Mouse (Mus musculus) heart, embryonic 16.5 days (tissue): ENCODE measurements around the gene Zfp423. TPM values are rescaled to one million over a fixed set of nuclear protein-coding genes. Genes with fewer than 3 reads are reported as not detected.

Source experiments
- ATAC-seq: fragments of 200-750 bp; cut with Nextera tagmentation; replicated peaks from 2 replicates; pipeline ENCODE4 v1.8.0; 2017; ENCODE audit warnings: moderate number of reproducible peaks; ENCODE audit not compliant: insufficient read depth, low FRiP score; ENCODE audit errors: extremely low read depth
- H3K27ac ChIP-seq: fragments of 300-500 bp; sonication (generic); 2 replicates; pipeline ENCODE4 v1.5.1; 2014; ENCODE audit warnings: mild to moderate bottlenecking, low read length, control low read depth, moderate library complexity
- H3K27me3 ChIP-seq: fragments of 300-500 bp; sonication (generic); 2 replicates; pipeline ENCODE4 v1.6.1; 2014; ENCODE audit warnings: low read length, mixed read lengths; ENCODE audit not compliant: control insufficient read depth, insufficient read depth
- H3K36me3 ChIP-seq: fragments of 300-500 bp; sonication (generic); 2 replicates; pipeline ENCODE4 v1.6.1; 2014; ENCODE audit not compliant: control insufficient read depth, insufficient read depth
- H3K4me1 ChIP-seq: fragments of 300-500 bp; sonication (generic); 2 replicates; pipeline ENCODE4 v1.6.1; 2014; ENCODE audit warnings: low read length, mixed read lengths; ENCODE audit not compliant: control insufficient read depth, insufficient read depth
- H3K4me2 ChIP-seq: fragments of 300-500 bp; sonication (generic); 2 replicates; pipeline ENCODE4 v1.6.1; 2014; ENCODE audit warnings: low read depth, mild to moderate bottlenecking, control low read depth, low read length
- H3K4me3 ChIP-seq: fragments of 300-500 bp; sonication (generic); 2 replicates; pipeline ENCODE4 v1.5.1; 2014; ENCODE audit warnings: mild to moderate bottlenecking, control low read depth, low read length
- H3K9ac ChIP-seq: fragments of 300-500 bp; sonication (generic); 2 replicates; pipeline ENCODE4 v1.6.1; 2014; ENCODE audit warnings: low read length, control low read depth
- H3K9me3 ChIP-seq: fragments of 300-500 bp; sonication (generic); replicated peaks from 2 replicates; pipeline ENCODE4 v1.6.1; 2016; ENCODE audit warnings: low read length; ENCODE audit not compliant: control insufficient read depth
- WGBS: fragments of 180-500 bp; shearing (Covaris S2); extraction: QIAGEN DNeasy Blood & Tissue Kit; methylation state at CpG from one replicate; pipeline ENCODE4 v1.1.7; 2014; 5-methylcytosine and 5-hydroxymethylcytosine counted together
- polyA plus RNA-seq: library from polyadenylated mRNA; unstranded; fragments of >200 nt; fragmentation: Nextera tagmentation; extraction: Ambion mirVana; gene quantifications from 2 replicates; pipeline ENCODE4 v1.2.1, GENCODE M21; 2015

The Zfp423 gene
- polyA plus RNA-seq, 1 experiment from 2014 or later, result 3.1 TPM

GRCm38 (mm10) chr8:87967866-87968620 is 8.6 kb upstream of the Zfp423 start:
- no peak overlapping the region for H3K4me3 ChIP-seq
- H3K27me3 ChIP-seq, result peaks cover 7% of the 10 kb centered on the region
- H3K9me3 ChIP-seq, result no peaks in the 10 kb centered on the region
- H3K4me2 ChIP-seq, result no peak overlapping the region
- no peak overlapping the region for H3K27ac ChIP-seq
- WGBS, result 55% methylated on average over 8 of the region's 8 CpGs
- no peaks in the 10 kb centered on the region for H3K4me1 ChIP-seq
- no peak overlapping the region for H3K9ac ChIP-seq
- ATAC-seq, result no peak
- no peaks in the 10 kb centered on the region for H3K36me3 ChIP-seq

GRCm38 (mm10) chr8:87967057-87967820 is 7.8 kb upstream of the Zfp423 start:
- Histone ChIP-seq H3K4me1 (peaks cover 2% of the 10 kb centered on the region; the same call in 1 of the 2 replicates), H3K9ac (no peak overlapping the region), H3K4me2 (no peak overlapping the region), H3K4me3 (no peak overlapping the region), H3K27me3 (peaks cover 10% of the 10 kb centered on the region), H3K9me3 (no peaks in the 10 kb centered on the region), H3K27ac (no peak overlapping the region), H3K36me3 (no peaks in the 10 kb centered on the region)
- no peak for ATAC-seq
- WGBS, result 51% methylated on average over 2 of the region's 2 CpGs

- peaks cover 32% of the 10 kb centered on the region for H3K27me3 ChIP-seq
- H3K36me3 ChIP-seq, result no peaks in the 10 kb centered on the region
- H3K9me3 ChIP-seq, result no peaks in the 10 kb centered on the region
- no peak overlapping the region for H3K9ac ChIP-seq
- H3K4me2 ChIP-seq, result peak overlapping the region; percentile 96
- H3K27ac ChIP-seq, result no peak overlapping the region
- WGBS, result 6% methylated on average over 26 of the region's 26 CpGs
- peak overlapping the region; percentile 79 for H3K4me3 ChIP-seq
- peaks cover 21% of the 10 kb centered on the region for H3K4me1 ChIP-seq
- ATAC-seq, result no peak
Measured at GRCm38 (mm10) chr8:87962514-87963225, 3.3 kb upstream of the Zfp423 start.

- H3K4me2 ChIP-seq, result peak overlapping the region; percentile 96
- H3K9ac ChIP-seq, result 0 out of 2 replicates have a peak overlapping the region, but pooled peaks have one; percentile 19
- WGBS, result under 1% methylated on average over 50 of the region's 50 CpGs
- no peak for ATAC-seq
- peaks cover 35% of the 10 kb centered on the region for H3K27me3 ChIP-seq
- peaks cover 22% of the 10 kb centered on the region for H3K4me1 ChIP-seq
- H3K36me3 ChIP-seq, result no peaks in the 10 kb centered on the region
- no peak overlapping the region for H3K27ac ChIP-seq
- H3K9me3 ChIP-seq, result no peaks in the 10 kb centered on the region
- H3K4me3 ChIP-seq, result peak overlapping the region; percentile 79
Measured at GRCm38 (mm10) chr8:87961680-87962513, 2.5 kb upstream of the Zfp423 start.

GRCm38 (mm10) chr8:87961108-87961507 is 1.7 kb upstream of the Zfp423 start:
- Histone ChIP-seq H3K4me2 (peak overlapping the region; percentile 96), H3K27ac (no peak overlapping the region), H3K9me3 (no peaks in the 10 kb centered on the region), H3K4me1 (peaks cover 22% of the 10 kb centered on the region), H3K36me3 (no peaks in the 10 kb centered on the region), H3K27me3 (peaks cover 42% of the 10 kb centered on the region), H3K4me3 (peak overlapping the region; percentile 79), H3K9ac (no peak overlapping the region)
- under 1% methylated on average over 20 of the region's 20 CpGs for WGBS
- no peak for ATAC-seq

- WGBS, result under 1% methylated on average over 54 of the region's 76 CpGs
- Histone ChIP-seq H3K4me1 (peaks cover 22% of the 10 kb centered on the region), H3K27me3 (peaks cover 42% of the 10 kb centered on the region), H3K9ac (peak overlapping the region; percentile 74), H3K27ac (peak overlapping the region; percentile 86), H3K9me3 (no peaks in the 10 kb centered on the region), H3K4me2 (peak overlapping the region; percentile 96), H3K4me3 (peak overlapping the region; percentile 79), H3K36me3 (no peaks in the 10 kb centered on the region)
- ATAC-seq, result peak; percentile 69
Measured at GRCm38 (mm10) chr8:87960061-87960749, 810 bp upstream of the Zfp423 start.

- under 1% methylated on average over 92 of the region's 115 CpGs for WGBS
- H3K36me3 ChIP-seq, result no peaks in the 10 kb centered on the region
- peak overlapping the region; percentile 79 for H3K4me3 ChIP-seq
- peaks cover 22% of the 10 kb centered on the region for H3K4me1 ChIP-seq
- peaks cover 42% of the 10 kb centered on the region for H3K27me3 ChIP-seq
- peak; percentile 64 for ATAC-seq
- H3K9ac ChIP-seq, result peak overlapping the region; percentile 74
- H3K9me3 ChIP-seq, result no peaks in the 10 kb centered on the region
- peak overlapping the region; percentile 96 for H3K4me2 ChIP-seq
- H3K27ac ChIP-seq, result peak overlapping the region; percentile 86
Measured at GRCm38 (mm10) chr8:87958451-87959319, 710 bp downstream of the Zfp423 start.
